Mouse (Mus musculus) limb, embryonic 13.5 days (tissue): ENCODE data around the gene Rere. TPM values are rescaled to one million over a fixed set of nuclear protein-coding genes. Genes with fewer than 3 reads are reported as not detected.

Source experiments
- ATAC-seq: fragments of 200-750 bp; cut with Nextera tagmentation; 2 replicates; pipeline ENCODE4 v1.8.0; 2017; ENCODE audit warnings: low read depth, moderate number of reproducible peaks, moderate TSS enrichment; ENCODE audit not compliant: low FRiP score
- H3K27ac ChIP-seq: fragments of 300-500 bp; sonication (generic); 2 replicates; pipeline ENCODE4 v1.5.1; 2015; ENCODE audit warnings: inconsistent platforms, mild to moderate bottlenecking, moderate library complexity
- H3K27me3 ChIP-seq: fragments of 300-500 bp; sonication (generic); 2 replicates; pipeline ENCODE4 v1.6.1; 2015; ENCODE audit warnings: mild to moderate bottlenecking, inconsistent platforms
- H3K36me3 ChIP-seq: fragments of 300-500 bp; sonication (generic); 2 replicates; pipeline ENCODE4 v1.6.1; 2015; ENCODE audit warnings: inconsistent platforms, mild to moderate bottlenecking, moderate library complexity
- H3K4me1 ChIP-seq: fragments of 300-500 bp; sonication (generic); 2 replicates; pipeline ENCODE4 v1.6.1; 2015; ENCODE audit warnings: inconsistent platforms
- H3K4me2 ChIP-seq: fragments of 300-500 bp; sonication (generic); replicated peaks from 2 replicates; pipeline ENCODE4 v1.6.1; 2015; ENCODE audit warnings: inconsistent platforms, mild to moderate bottlenecking, moderate library complexity
- H3K4me3 ChIP-seq: fragments of 300-500 bp; sonication (generic); 2 replicates; pipeline ENCODE4 v1.5.1; 2015; ENCODE audit warnings: moderate library complexity, mild to moderate bottlenecking, inconsistent platforms
- H3K9ac ChIP-seq: fragments of 300-500 bp; sonication (generic); 2 replicates; pipeline ENCODE4 v1.6.1; 2015; ENCODE audit warnings: mild to moderate bottlenecking, inconsistent platforms
- H3K9me3 ChIP-seq: fragments of 300-500 bp; sonication (generic); 2 replicates; pipeline ENCODE4 v1.6.1; 2016; ENCODE audit warnings: inconsistent platforms
- WGBS: fragments of 180-500 bp; shearing (Covaris S2); methylation state at CpG from one replicate; pipeline ENCODE4 v1.1.7; 2015; 5-methylcytosine and 5-hydroxymethylcytosine counted together
- polyA plus RNA-seq: library from polyadenylated mRNA; unstranded; fragments of >200 nt; fragmentation: Nextera tagmentation; extraction: Ambion mirVana; gene quantifications from 2 replicates; pipeline ENCODE4 v1.2.1, GENCODE M21; 2015

The Rere gene
- polyA plus RNA-seq, 1 experiment from 2014 or later = 24.2 TPM

- H3K27ac ChIP-seq = no peak overlapping the region
- H3K4me2 ChIP-seq = no peak overlapping the region
- no peaks in the 10 kb centered on the region for H3K36me3 ChIP-seq
- no peaks in the 10 kb centered on the region for H3K9me3 ChIP-seq
- H3K27me3 ChIP-seq = no peaks in the 10 kb centered on the region
- 84% methylated on average over 6 of the region's 6 CpGs for WGBS
- no peak overlapping the region for H3K4me3 ChIP-seq
- H3K9ac ChIP-seq = no peak overlapping the region
- peaks cover 68% of the 10 kb centered on the region for H3K4me1 ChIP-seq
- no peak for ATAC-seq
Observed at GRCm38 (mm10) chr4:150379313-150379712, 97.9 kb downstream of the Rere start.

GRCm38 (mm10) chr4:150379772-150380171, 98.3 kb downstream of the Rere start:
- H3K27me3 ChIP-seq = no peaks in the 10 kb centered on the region
- H3K4me2 ChIP-seq = no peak overlapping the region
- H3K27ac ChIP-seq = no peak overlapping the region
- H3K4me1 ChIP-seq = peaks cover 68% of the 10 kb centered on the region
- H3K9ac ChIP-seq = no peak overlapping the region
- H3K9me3 ChIP-seq = no peaks in the 10 kb centered on the region
- 47% methylated on average over 2 of the region's 2 CpGs for WGBS
- H3K4me3 ChIP-seq = no peak overlapping the region
- H3K36me3 ChIP-seq = no peaks in the 10 kb centered on the region
- ATAC-seq = no peak

DNA sequence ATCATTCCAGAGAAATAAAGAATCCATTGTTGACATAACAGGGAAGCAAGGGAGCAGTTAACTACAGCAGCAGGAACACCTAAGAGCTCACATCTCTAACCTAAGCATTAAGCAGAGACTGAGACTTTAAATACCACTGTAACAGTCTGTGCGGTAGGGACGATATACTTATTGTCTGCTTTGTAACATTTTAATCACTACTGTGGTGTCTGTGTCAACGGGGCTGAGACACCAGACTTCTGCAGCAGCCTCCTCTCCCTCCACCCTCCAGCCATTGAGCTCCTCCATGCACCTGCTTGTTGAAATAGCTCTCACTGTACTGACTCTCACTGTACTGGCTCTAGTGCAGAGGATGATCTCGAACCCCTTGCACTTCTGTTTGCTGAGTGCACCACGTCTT, 98.8 kb downstream of the Rere start:
- H3K9me3 ChIP-seq = no peaks in the 10 kb centered on the region
- no peak overlapping the region for H3K4me3 ChIP-seq
- no peak overlapping the region for H3K27ac ChIP-seq
- H3K4me2 ChIP-seq = no peak overlapping the region
- no peak for ATAC-seq
- H3K27me3 ChIP-seq = no peaks in the 10 kb centered on the region
- H3K36me3 ChIP-seq = no peaks in the 10 kb centered on the region
- peaks cover 68% of the 10 kb centered on the region for H3K4me1 ChIP-seq
- H3K9ac ChIP-seq = no peak overlapping the region
- WGBS = 80% methylated on average over 5 of the region's 5 CpGs

DNA sequence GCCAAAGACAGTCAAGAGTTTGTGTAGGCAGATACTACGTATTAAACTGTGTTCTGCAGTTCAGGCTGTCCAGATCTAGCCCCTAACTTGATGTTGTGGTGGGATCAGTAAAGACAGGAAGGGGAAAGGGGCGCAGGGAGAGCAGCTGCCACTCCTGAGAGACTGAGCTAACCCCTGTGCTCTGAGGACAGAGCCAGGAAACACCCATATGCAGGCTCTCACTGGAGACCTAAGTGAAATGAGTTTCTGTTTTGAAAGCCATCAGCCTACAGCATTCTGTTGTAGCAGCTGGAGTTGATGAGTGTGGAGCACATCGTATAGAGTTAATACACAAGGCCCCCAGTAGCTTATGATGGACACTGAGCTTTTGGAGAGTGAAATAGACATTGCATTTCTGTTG, 101.1 kb downstream of the Rere start:
- no peak overlapping the region for H3K9ac ChIP-seq
- no peak overlapping the region for H3K4me3 ChIP-seq
- peaks cover 61% of the 10 kb centered on the region for H3K4me1 ChIP-seq
- no peak overlapping the region for H3K4me2 ChIP-seq
- no peaks in the 10 kb centered on the region for H3K36me3 ChIP-seq
- 77% methylated on average over 3 of the region's 3 CpGs for WGBS
- H3K27ac ChIP-seq = no peak overlapping the region
- no peaks in the 10 kb centered on the region for H3K9me3 ChIP-seq
- H3K27me3 ChIP-seq = no peaks in the 10 kb centered on the region
- no peak for ATAC-seq

DNA sequence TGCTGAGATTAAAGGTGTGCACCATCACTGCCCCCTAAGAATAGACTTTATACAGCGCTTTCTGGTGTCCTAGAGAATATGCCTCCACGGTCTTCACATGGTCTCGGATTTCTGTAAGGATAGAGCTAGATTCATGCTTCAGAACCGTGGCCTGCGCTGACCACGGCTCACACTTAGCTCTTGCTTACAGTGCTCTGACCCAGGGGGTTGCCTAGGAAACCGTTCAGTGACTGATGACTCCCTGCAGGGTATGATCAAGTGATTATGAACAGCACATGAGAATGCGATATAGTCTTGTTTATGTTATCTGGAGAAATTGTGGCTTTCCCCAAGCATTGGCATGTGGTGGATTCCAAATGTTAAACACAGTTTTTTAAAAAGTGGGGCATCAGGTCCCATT, 103.0 kb downstream of the Rere start:
- no peaks in the 10 kb centered on the region for H3K9me3 ChIP-seq
- no peak overlapping the region; the same call in 1 of the 2 replicates for H3K27ac ChIP-seq
- ATAC-seq = no peak
- H3K4me1 ChIP-seq = peaks cover 53% of the 10 kb centered on the region
- H3K36me3 ChIP-seq = no peaks in the 10 kb centered on the region
- no peak overlapping the region for H3K4me3 ChIP-seq
- no peak overlapping the region for H3K9ac ChIP-seq
- no peak overlapping the region for H3K4me2 ChIP-seq
- WGBS = 68% methylated on average over 8 of the region's 8 CpGs
- no peaks in the 10 kb centered on the region for H3K27me3 ChIP-seq

- Histone ChIP-seq H3K9ac (no peak overlapping the region), H3K27me3 (no peaks in the 10 kb centered on the region), H3K36me3 (peaks cover 3% of the 10 kb centered on the region; the same call in 1 of the 2 replicates), H3K4me3 (no peak overlapping the region), H3K4me1 (peaks cover 52% of the 10 kb centered on the region), H3K27ac (no peak overlapping the region), H3K9me3 (no peaks in the 10 kb centered on the region), H3K4me2 (no peak overlapping the region)
- 78% methylated on average over 3 of the region's 3 CpGs for WGBS
- ATAC-seq = no peak
Observed at GRCm38 (mm10) chr4:150384899-150385298, 103.5 kb downstream of the Rere start.

- Histone ChIP-seq H3K4me1 (peaks cover 47% of the 10 kb centered on the region), H3K9ac (no peak overlapping the region), H3K9me3 (no peaks in the 10 kb centered on the region), H3K36me3 (peaks cover 4% of the 10 kb centered on the region; the same call in 1 of the 2 replicates), H3K27ac (no peak overlapping the region), H3K27me3 (no peaks in the 10 kb centered on the region), H3K4me3 (no peak overlapping the region), H3K4me2 (no peak overlapping the region)
- WGBS = 42% methylated on average over 3 of the region's 3 CpGs
- no peak for ATAC-seq
Observed at GRCm38 (mm10) chr4:150388518-150388917, 107.1 kb downstream of the Rere start.

DNA sequence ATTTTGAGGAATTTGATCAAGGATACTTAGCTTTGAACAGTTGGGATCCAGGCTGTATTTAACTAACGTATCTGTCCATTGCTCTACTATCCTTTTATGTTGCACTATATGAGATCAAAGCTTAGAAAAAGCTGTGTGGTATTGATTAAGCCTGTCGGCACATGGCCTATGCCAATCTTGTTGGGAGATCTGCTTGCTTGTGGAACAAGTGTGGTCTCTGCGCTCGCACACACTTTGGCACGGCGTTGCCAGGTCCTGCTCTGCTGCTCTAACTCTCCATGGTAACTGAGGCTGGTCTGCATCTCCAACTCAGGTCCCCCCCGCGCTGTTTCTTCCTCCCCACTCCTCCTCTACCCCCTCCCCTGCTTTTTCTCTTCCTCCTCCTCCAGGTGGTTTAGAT, 112.2 kb downstream of the Rere start:
- Histone ChIP-seq H3K27ac (no peak overlapping the region), H3K36me3 (peaks cover 4% of the 10 kb centered on the region; the same call in 1 of the 2 replicates), H3K9ac (no peak overlapping the region), H3K4me1 (peaks cover 74% of the 10 kb centered on the region), H3K27me3 (no peaks in the 10 kb centered on the region), H3K9me3 (no peaks in the 10 kb centered on the region), H3K4me3 (no peak overlapping the region), H3K4me2 (no peak overlapping the region)
- no peak for ATAC-seq
- 22% methylated on average over 8 of the region's 8 CpGs for WGBS

DNA sequence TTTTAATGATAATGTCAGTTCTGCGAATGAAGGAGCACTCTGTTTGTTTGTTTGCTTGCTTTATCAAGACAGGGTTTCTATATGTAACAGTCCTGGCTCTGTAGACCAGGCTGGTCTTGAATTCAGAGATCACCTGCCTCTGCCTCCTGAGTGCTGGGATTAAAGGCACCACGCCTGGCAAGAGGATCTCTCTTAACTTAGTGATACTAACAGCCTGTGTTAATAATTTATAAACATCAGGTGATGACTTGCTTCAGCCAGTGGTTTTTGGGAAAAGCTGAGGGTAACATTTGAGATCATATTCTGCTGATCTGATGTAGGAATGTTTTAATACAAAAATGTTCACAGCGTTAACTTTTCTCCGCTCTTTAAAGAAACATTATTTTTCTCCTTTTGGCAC, 112.6 kb downstream of the Rere start:
- no peak for ATAC-seq
- Histone ChIP-seq H3K27ac (no peak overlapping the region), H3K36me3 (peaks cover 4% of the 10 kb centered on the region; the same call in 1 of the 2 replicates), H3K4me3 (no peak overlapping the region), H3K27me3 (no peaks in the 10 kb centered on the region), H3K4me2 (no peak overlapping the region), H3K4me1 (peaks cover 74% of the 10 kb centered on the region), H3K9ac (no peak overlapping the region), H3K9me3 (no peaks in the 10 kb centered on the region)
- WGBS = 71% methylated on average over 4 of the region's 4 CpGs

DNA sequence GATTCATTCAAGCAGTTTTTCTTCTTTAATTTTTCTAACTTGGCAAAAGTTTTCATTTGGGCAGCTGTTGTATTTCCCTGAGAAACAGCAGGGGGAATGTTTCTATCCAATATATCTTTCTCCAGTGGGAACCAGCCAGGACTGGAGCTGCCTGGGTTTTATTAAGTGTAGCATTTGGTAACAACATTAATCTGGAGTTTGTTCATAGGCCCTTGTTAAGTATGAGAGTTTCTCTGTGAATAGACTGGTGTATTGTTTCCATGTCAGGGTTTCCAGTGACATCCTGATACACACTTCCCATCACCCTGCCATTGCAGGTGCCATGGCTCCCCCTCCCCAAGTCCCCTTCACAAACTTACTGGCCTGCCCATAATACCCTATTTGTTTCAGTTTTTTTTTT, 114.9 kb downstream of the Rere start:
- no peak overlapping the region for H3K9ac ChIP-seq
- peak; percentile 75 for ATAC-seq

DNA sequence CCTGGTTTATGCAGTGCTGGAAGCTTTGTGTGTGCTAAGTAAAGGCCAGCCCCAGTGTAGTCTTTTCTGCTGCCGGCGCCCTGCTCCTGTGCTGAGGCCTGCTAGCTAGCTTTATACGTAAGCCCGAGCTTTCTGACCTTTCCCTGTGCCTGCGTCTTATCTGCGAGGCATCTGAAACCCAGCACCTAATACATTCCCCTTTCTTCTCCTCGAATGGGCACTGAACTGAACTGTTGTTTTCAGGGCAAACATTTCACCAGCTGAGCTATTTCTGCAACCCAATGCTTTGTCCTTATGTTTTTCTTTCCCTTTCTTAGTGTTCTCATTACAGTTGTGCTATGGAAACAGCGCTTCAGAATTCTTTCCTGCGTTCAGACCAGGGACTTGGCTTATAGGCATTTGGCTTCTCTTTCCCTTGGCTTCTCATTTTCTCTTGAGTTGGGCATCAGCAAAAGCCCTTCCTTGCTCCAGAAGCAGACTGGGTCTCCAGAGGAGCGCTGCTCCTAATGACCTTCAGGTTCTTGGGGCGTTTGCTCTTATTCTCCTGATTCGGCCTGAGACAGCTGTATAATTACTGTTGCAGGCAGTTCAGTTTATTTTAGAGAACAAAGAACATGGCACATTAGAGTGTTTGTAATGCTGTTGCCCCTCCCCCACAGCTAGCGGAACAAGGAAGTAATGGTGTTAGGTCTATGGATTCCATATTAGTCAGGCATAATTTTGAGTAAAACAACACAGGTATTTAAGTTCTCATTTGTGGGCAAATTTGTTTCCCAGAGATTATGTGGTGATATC, 115.6 kb downstream of the Rere start:
- peak overlapping the region; percentile 25; the same call in 1 of the 2 replicates for H3K9ac ChIP-seq

More for the DNA sequence above, 114.9 kb downstream of the Rere start:
- peaks cover 88% of the 10 kb centered on the region for H3K4me1 ChIP-seq
- H3K4me3 ChIP-seq = no peak overlapping the region
- H3K4me2 ChIP-seq = peak overlapping the region; percentile 11; the same call in 1 of the 2 replicates
- H3K9me3 ChIP-seq = no peaks in the 10 kb centered on the region
- H3K36me3 ChIP-seq = no peaks in the 10 kb centered on the region
- H3K27me3 ChIP-seq = no peaks in the 10 kb centered on the region
- peak overlapping the region; percentile 81 for H3K27ac ChIP-seq

GRCm38 (mm10) chr4:150399032-150399431, 117.6 kb downstream of the Rere start:
- Histone ChIP-seq H3K9me3 (no peaks in the 10 kb centered on the region), H3K4me2 (no peak overlapping the region), H3K27me3 (no peaks in the 10 kb centered on the region), H3K4me1 (peaks cover 93% of the 10 kb centered on the region), H3K9ac (no peak overlapping the region), H3K27ac (no peak overlapping the region), H3K4me3 (no peak overlapping the region), H3K36me3 (no peaks in the 10 kb centered on the region)
- 34% methylated on average over 2 of the region's 2 CpGs for WGBS
- no peak for ATAC-seq

More for the DNA sequence above, 115.6 kb downstream of the Rere start:
- Histone ChIP-seq H3K27ac (peak overlapping the region; percentile 81), H3K9me3 (no peaks in the 10 kb centered on the region), H3K4me2 (peak overlapping the region; percentile 42), H3K36me3 (no peaks in the 10 kb centered on the region), H3K27me3 (no peaks in the 10 kb centered on the region), H3K4me3 (no peak overlapping the region), H3K4me1 (peaks cover 95% of the 10 kb centered on the region)
- no peak for ATAC-seq
- 19% methylated on average over 13 of the region's 13 CpGs for WGBS
